Mouse (Mus musculus) midbrain, embryonic 13.5 days (tissue): Measurements from ENCODE around the gene Sh3bgrl3. TPM values are rescaled to one million over a fixed set of nuclear protein-coding genes. Genes with fewer than 3 reads are reported as not detected.
A peak's percentile ranks its signal among the peaks of the same experiment; 100 is the strongest.

Experiments used
- ATAC-seq: fragments of 200-750 bp; cut with Nextera tagmentation; 2 replicates; pipeline ENCODE4 v1.8.0; 2017; ENCODE audit warnings: mild to moderate bottlenecking, moderate TSS enrichment, moderate library complexity
- H3K27ac ChIP-seq: fragments of 300-500 bp; sonication (generic); 2 replicates; pipeline ENCODE4 v1.5.1; 2015; ENCODE audit warnings: inconsistent platforms, mild to moderate bottlenecking, moderate library complexity
- H3K27me3 ChIP-seq: fragments of 300-500 bp; sonication (generic); 2 replicates; pipeline ENCODE4 v1.6.1; 2015; ENCODE audit warnings: mild to moderate bottlenecking, inconsistent platforms
- H3K36me3 ChIP-seq: fragments of 300-500 bp; sonication (generic); 2 replicates; pipeline ENCODE4 v1.6.1; 2015; ENCODE audit warnings: mild to moderate bottlenecking, inconsistent platforms
- H3K4me1 ChIP-seq: fragments of 300-500 bp; sonication (generic); replicated peaks from 2 replicates; pipeline ENCODE4 v1.6.1; 2015; ENCODE audit warnings: inconsistent platforms
- H3K4me2 ChIP-seq: fragments of 300-500 bp; sonication (generic); replicated peaks from 2 replicates; pipeline ENCODE4 v1.6.1; 2015; ENCODE audit warnings: moderate library complexity, mild to moderate bottlenecking, inconsistent platforms
- H3K4me3 ChIP-seq: fragments of 300-500 bp; sonication (generic); replicated peaks from 2 replicates; pipeline ENCODE4 v1.5.1; 2015; ENCODE audit warnings: mild to moderate bottlenecking, inconsistent platforms
- H3K9ac ChIP-seq: fragments of 300-500 bp; sonication (generic); replicated peaks from 2 replicates; pipeline ENCODE4 v1.6.1; 2015; ENCODE audit warnings: mild to moderate bottlenecking, inconsistent platforms
- H3K9me3 ChIP-seq: fragments of 300-500 bp; sonication (generic); 2 replicates; pipeline ENCODE4 v1.6.1; 2016; ENCODE audit warnings: mild to moderate bottlenecking, inconsistent platforms
- WGBS: fragments of 180-500 bp; shearing (Covaris S2); methylation state at CpG from one replicate; pipeline ENCODE4 v1.1.7; 2015; 5-methylcytosine and 5-hydroxymethylcytosine counted together
- polyA plus RNA-seq: library from polyadenylated mRNA; unstranded; fragments of >200 nt; fragmentation: Nextera tagmentation; extraction: Ambion mirVana; gene quantifications from 2 replicates; pipeline ENCODE4 v1.2.1, GENCODE M21; 2015

The Sh3bgrl3 gene
- polyA plus RNA-seq, 1 experiment from 2014 or later, result 319 TPM

DNA sequence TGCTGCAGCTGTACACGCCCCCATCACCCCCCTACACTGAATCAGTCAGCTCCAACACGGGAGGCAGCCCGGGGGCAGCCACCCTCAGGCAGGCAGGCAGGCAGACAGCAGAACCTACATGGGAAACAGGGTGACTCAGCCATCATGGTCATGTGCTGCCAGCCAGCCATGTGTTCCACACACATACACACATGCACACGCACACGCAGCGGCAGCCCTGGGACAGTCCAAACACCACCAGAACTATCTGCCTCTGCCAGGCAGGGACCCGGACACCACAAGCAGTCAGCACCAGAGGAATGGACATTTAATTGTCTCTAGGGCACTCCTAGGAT lies 1.5 kb downstream of the Sh3bgrl3 start:
- H3K9me3 ChIP-seq, result no peaks in the 10 kb centered on the region
- peaks cover 29% of the 10 kb centered on the region for H3K4me1 ChIP-seq
- H3K4me2 ChIP-seq, result peak overlapping the region; percentile 86; the same call in 1 of the 2 replicates
- no peak overlapping the region for H3K27ac ChIP-seq
- peak overlapping the region; percentile 93 for H3K9ac ChIP-seq
- 90% methylated on average over 7 of the region's 7 CpGs for WGBS
- H3K4me3 ChIP-seq, result no peak overlapping the region
- H3K27me3 ChIP-seq, result no peaks in the 10 kb centered on the region
- H3K36me3 ChIP-seq, result peaks cover 18% of the 10 kb centered on the region
- ATAC-seq, result no peak

GRCm38 (mm10) chr4:134126300-134127120 lies 2.1 kb downstream of the Sh3bgrl3 start:
- ATAC-seq, result no peak
- H3K36me3 ChIP-seq, result peaks cover 15% of the 10 kb centered on the region
- no peak overlapping the region for H3K27ac ChIP-seq
- H3K9ac ChIP-seq, result 0 out of 2 replicates have a peak overlapping the region, but pooled peaks have one; percentile 93
- H3K9me3 ChIP-seq, result no peaks in the 10 kb centered on the region
- no peak overlapping the region for H3K4me2 ChIP-seq
- WGBS, result 87% methylated on average over 21 of the region's 21 CpGs
- no peaks in the 10 kb centered on the region for H3K27me3 ChIP-seq
- H3K4me3 ChIP-seq, result no peak overlapping the region
- peaks cover 30% of the 10 kb centered on the region for H3K4me1 ChIP-seq

DNA sequence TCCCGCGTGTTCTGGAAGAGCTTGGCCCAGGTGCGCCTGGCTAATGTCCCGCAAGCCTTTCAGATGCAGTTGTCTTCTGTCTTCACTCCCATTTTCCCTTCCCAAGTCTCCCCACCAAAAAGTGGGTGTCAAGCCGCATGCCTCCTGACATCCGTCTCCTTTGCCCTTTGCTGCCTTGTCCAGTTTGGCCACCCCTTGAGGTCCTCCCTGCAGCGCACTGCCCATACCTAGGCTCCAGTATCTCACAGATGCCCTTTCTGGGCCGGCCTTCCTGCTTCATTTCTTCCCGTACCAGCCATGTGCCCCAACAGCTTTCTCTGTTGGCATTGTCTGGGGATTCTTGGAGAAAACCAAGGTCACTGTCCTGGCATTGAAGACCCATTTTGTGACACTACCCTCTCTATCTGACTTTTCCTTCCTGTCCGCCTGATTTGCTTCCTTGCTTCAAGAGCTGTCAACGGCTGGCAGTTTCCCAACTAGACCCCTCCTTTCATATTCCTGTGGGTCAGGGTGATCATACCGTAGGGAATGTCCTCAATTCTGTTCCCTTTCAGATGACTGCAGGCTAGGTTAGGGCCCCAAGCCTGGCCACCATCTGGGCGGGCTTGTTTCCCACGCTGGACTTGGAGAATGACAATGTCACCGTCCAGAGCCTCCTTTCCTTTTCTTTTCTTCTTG lies 3.1 kb downstream of the Sh3bgrl3 start:
- no peak overlapping the region for H3K4me2 ChIP-seq
- no peak for ATAC-seq
- H3K36me3 ChIP-seq, result peaks cover 5% of the 10 kb centered on the region
- no peak overlapping the region for H3K4me3 ChIP-seq
- H3K27me3 ChIP-seq, result no peaks in the 10 kb centered on the region
- H3K27ac ChIP-seq, result no peak overlapping the region
- WGBS, result 91% methylated on average over 15 of the region's 15 CpGs
- H3K4me1 ChIP-seq, result peaks cover 32% of the 10 kb centered on the region
- H3K9me3 ChIP-seq, result no peaks in the 10 kb centered on the region
- H3K9ac ChIP-seq, result no peak overlapping the region

DNA sequence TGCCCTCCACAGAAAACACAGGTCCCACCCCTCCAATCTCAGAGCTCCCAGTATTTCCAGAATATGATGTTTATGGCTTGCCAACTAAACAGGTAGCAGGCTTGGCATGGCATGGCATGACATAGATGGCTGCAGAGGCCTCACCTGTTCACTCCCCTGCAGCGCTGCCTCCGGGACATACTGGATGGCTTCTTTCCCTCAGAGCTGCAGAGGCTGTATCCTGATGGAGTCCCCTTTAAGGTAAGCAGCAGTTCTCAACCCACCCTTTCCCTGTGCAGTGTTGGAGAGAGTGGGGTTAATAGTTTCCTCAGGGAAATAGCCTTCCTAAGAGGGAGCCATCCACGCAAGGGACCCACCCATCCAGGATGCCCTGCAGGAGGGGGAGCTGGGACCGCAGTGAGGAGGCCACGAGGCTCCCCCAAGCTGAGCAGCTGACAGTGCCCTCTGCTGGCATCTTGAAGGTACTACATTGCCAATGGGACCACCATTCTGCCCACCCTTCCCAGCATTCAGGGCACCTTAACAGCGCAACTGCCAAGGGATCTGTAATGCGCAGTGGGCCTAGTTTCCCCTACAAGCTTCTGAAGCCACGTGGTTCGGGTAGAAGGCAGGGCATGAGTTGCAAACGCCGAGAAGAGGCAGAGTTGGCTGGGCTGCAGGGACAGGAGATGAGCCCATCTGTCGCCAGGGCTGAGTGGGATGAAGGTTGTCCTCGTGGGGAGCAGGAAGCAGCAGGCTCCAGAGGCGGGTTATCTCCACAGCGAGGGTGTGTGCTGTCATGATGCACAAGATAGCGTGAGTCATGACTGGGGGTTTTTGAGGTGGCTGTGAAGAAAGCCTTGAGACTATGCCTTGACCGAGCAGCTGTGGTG lies 4.7 kb downstream of the Sh3bgrl3 start:
- Histone ChIP-seq H3K27me3 (no peaks in the 10 kb centered on the region), H3K9me3 (no peaks in the 10 kb centered on the region), H3K4me2 (no peak overlapping the region), H3K36me3 (peaks cover 4% of the 10 kb centered on the region; the same call in 1 of the 2 replicates), H3K4me1 (peaks cover 27% of the 10 kb centered on the region), H3K27ac (no peak overlapping the region), H3K9ac (no peak overlapping the region), H3K4me3 (no peak overlapping the region)
- WGBS, result 27% methylated on average over 17 of the region's 17 CpGs
- ATAC-seq, result no peak

DNA sequence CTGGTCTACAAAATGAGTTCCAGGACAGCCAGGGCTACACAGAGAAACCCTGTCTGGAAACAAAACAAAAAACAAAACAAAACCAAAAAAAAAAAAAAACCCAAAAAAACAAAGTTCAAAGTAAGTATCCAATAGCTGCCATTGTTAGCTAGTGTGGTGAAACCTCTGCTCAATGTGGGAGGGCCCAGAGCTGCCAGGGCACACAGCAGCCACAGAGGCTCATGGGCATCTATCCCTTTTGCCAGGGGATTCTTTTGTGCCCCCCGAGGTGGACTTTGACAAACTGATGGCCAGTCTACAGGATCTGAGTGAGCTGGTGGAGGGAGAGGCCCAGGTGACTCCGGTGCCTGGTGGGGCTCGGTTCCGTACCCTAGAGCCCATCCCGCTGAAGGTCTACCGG lies 5.4 kb downstream of the Sh3bgrl3 start:
- no peak overlapping the region for H3K27ac ChIP-seq
- no peak overlapping the region for H3K9ac ChIP-seq
- peaks cover 24% of the 10 kb centered on the region for H3K4me1 ChIP-seq
- H3K9me3 ChIP-seq, result no peaks in the 10 kb centered on the region
- H3K27me3 ChIP-seq, result no peaks in the 10 kb centered on the region
- H3K4me2 ChIP-seq, result no peak overlapping the region
- 92% methylated on average over 6 of the region's 6 CpGs for WGBS
- peaks cover 4% of the 10 kb centered on the region; the same call in 1 of the 2 replicates for H3K36me3 ChIP-seq
- no peak overlapping the region for H3K4me3 ChIP-seq
- no peak for ATAC-seq

DNA sequence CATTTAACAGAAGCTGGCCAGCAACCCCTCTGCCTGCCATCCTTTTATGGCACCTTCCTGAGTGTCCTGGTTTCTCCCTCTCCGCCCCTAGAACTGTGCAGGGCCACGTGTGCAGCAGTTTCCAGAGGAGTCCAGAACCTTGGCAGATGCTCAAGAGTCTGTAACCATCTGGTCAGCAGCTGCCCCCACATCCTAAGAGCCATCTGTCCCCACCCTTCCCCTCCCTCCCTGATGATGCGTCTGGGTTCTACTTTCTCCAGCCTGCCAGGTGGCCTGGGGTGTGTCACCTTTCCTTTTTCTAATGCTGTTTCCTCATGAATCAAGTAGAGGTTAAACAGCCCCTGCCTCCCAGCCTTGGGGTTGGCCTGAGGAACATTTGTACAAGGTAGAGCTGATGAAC lies 6.3 kb downstream of the Sh3bgrl3 start:
- peaks cover 15% of the 10 kb centered on the region for H3K4me1 ChIP-seq
- WGBS, result 73% methylated on average over 3 of the region's 3 CpGs
- no peak overlapping the region for H3K4me3 ChIP-seq
- H3K27ac ChIP-seq, result no peak overlapping the region
- H3K27me3 ChIP-seq, result no peaks in the 10 kb centered on the region
- H3K9ac ChIP-seq, result no peak overlapping the region
- H3K4me2 ChIP-seq, result no peak overlapping the region
- H3K9me3 ChIP-seq, result no peaks in the 10 kb centered on the region
- H3K36me3 ChIP-seq, result peaks cover 4% of the 10 kb centered on the region; the same call in 1 of the 2 replicates
- no peak for ATAC-seq

DNA sequence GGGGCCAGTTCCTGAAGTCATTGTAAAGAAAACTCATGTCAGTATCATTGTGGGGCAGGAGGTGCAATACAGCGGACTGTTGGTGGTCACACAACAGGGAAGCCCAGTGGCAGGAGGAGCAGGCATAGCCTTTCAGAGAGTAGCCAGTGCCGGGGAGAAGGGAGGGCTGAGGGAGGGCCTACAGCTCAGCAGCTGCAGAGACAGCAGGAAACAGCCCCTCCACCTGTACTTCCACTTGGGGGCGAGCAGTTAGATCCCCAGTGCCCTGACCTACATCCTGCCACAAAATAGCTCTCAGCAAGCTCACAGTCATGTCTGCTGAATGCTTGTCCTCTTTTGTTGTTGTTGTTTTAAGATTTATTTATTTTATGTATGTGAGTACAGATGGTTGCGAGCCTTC lies 7.0 kb downstream of the Sh3bgrl3 start:
- no peak for ATAC-seq
- no peak overlapping the region for H3K4me3 ChIP-seq
- no peaks in the 10 kb centered on the region for H3K9me3 ChIP-seq
- H3K36me3 ChIP-seq, result peaks cover 4% of the 10 kb centered on the region; the same call in 1 of the 2 replicates
- no peak overlapping the region for H3K4me2 ChIP-seq
- H3K4me1 ChIP-seq, result peaks cover 9% of the 10 kb centered on the region
- no peak overlapping the region for H3K27ac ChIP-seq
- 45% methylated on average over 4 of the region's 4 CpGs for WGBS
- H3K9ac ChIP-seq, result no peak overlapping the region
- H3K27me3 ChIP-seq, result no peaks in the 10 kb centered on the region

- no peak for ATAC-seq
- WGBS, result 88% methylated on average over 4 of the region's 4 CpGs
- no peaks in the 10 kb centered on the region for H3K9me3 ChIP-seq
- no peaks in the 10 kb centered on the region for H3K27me3 ChIP-seq
- H3K4me1 ChIP-seq, result peaks cover 7% of the 10 kb centered on the region
- no peak overlapping the region for H3K9ac ChIP-seq
- H3K4me3 ChIP-seq, result no peak overlapping the region
- no peak overlapping the region for H3K27ac ChIP-seq
- no peak overlapping the region for H3K4me2 ChIP-seq
- no peaks in the 10 kb centered on the region for H3K36me3 ChIP-seq
These were observed 7.7 kb downstream of the Sh3bgrl3 start for GRCm38 (mm10) chr4:134120916-134121315.

- WGBS, result 86% methylated on average over 6 of the region's 6 CpGs
- no peak for ATAC-seq
- Histone ChIP-seq H3K9ac (no peak overlapping the region), H3K36me3 (no peaks in the 10 kb centered on the region), H3K9me3 (no peaks in the 10 kb centered on the region), H3K27me3 (no peaks in the 10 kb centered on the region), H3K4me2 (no peak overlapping the region), H3K4me3 (no peak overlapping the region), H3K27ac (no peak overlapping the region), H3K4me1 (peaks cover 7% of the 10 kb centered on the region)
These were observed 8.3 kb downstream of the Sh3bgrl3 start for GRCm38 (mm10) chr4:134120192-134120805.

DNA sequence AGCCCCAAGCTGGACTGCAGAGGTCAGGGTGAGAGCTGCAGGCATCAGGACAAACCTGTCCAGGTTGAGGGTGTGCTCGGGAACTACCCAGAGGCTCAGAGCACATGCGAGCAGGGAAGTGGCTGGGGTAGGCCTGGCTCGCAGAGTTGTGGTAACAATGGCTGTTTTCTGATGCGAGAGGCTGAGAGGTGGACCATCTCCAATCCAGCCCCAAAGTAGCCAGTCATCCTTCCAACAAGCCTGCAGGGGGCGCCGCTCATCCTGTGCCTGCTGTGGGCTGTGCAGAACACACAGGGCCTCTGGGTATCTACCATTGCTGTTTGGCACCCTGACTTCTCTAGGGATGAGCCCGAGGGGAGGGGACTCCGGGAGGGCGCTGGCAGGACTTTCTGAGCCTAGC lies 8.9 kb downstream of the Sh3bgrl3 start:
- no peak for ATAC-seq
- H3K9ac ChIP-seq, result no peak overlapping the region
- H3K4me1 ChIP-seq, result peaks cover 7% of the 10 kb centered on the region
- H3K4me2 ChIP-seq, result no peak overlapping the region
- H3K27me3 ChIP-seq, result no peaks in the 10 kb centered on the region
- H3K36me3 ChIP-seq, result no peaks in the 10 kb centered on the region
- H3K9me3 ChIP-seq, result no peaks in the 10 kb centered on the region
- H3K27ac ChIP-seq, result no peak overlapping the region
- no peak overlapping the region for H3K4me3 ChIP-seq
- 55% methylated on average over 9 of the region's 9 CpGs for WGBS

DNA sequence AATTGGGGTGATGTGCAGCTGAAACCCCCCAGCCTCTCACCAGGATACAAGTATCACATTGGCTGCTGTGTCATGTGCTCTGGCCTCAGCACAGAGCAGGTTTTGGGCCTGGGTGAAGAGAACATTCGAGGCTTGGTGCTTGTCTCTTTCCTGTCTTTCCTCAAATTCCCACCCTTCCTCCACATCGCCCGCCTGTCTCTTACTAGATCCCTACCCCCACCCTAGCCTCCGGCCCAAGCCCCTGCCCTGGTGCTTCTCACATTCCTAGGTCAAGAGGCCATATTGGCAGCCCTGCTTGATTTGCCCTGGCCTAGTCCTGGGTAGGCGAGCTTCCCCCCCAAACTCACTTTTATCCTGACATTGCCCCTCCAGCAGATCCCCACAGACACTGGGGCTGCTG lies 9.5 kb downstream of the Sh3bgrl3 start:
- Histone ChIP-seq H3K4me2 (no peak overlapping the region), H3K4me3 (no peak overlapping the region), H3K27ac (no peak overlapping the region), H3K27me3 (no peaks in the 10 kb centered on the region), H3K4me1 (peaks cover 4% of the 10 kb centered on the region), H3K9ac (no peak overlapping the region), H3K9me3 (no peaks in the 10 kb centered on the region), H3K36me3 (no peaks in the 10 kb centered on the region)
- WGBS, result 81% methylated on average over 5 of the region's 5 CpGs
- no peak for ATAC-seq
